Mouse (Mus musculus) olfactory bulb, adult 2 months (tissue): ENCODE measurements around the gene Efcab11.

Experiments used
- CTCF ChIP-seq: fragments of 200-500 bp; IDR thresholded peaks from 2 replicates; pipeline ENCODE4 v1.5.1; 2012; ENCODE audit warnings: low read depth, mild to moderate bottlenecking, low read length, moderate library complexity; ENCODE audit not compliant: insufficient read depth
- POLR2A ChIP-seq: fragments of 200-500 bp; IDR thresholded peaks from 2 replicates; pipeline ENCODE4 v1.6.1; 2012; ENCODE audit warnings: mild to moderate bottlenecking, low read depth, low read length, moderate library complexity; ENCODE audit not compliant: insufficient read depth

DNA sequence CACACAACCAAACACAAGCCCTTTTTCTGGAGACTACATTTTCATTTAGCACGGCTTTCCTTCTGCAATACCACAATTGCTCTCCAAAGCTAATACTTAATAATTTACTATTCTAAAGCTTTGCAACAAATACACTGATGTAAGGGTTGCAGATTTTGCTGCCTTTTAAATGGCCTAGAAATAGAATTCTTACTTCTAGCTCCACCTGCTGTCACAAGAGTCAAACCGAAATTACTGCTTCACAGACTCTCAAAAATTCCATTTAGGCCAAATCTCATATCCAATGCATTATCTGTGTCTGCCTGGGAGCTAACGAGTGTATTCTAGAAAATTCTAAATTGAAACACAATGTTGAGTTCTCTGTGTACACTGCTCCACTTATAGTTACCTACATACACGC lies 23.3 kb downstream of the Efcab11 start:
- TF ChIP-seq CTCF, result no peak
- no peak for TF ChIP-seq POLR2A
